In genomic region chr2:180104659-180105377, GRCm38 (mm10) we compare ENCODE assay signal across 8 mouse cellular contexts. TPM values are rescaled to one million over a fixed set of nuclear protein-coding genes. Genes with fewer than 3 reads are reported as not detected.
A peak's percentile ranks its signal among the peaks of the same experiment; 100 is the strongest.
DNase-seq lines count a peak whose midpoint lies in the region; ATAC-seq and TF ChIP-seq lines count a peak whose summit lies in the region.

No protein-coding gene starts in this region.

- H3K36me3 ChIP-seq in liver, embryonic 12.5 days: no peaks in the 10 kb centered on the region
- H3K36me3 ChIP-seq in stomach, postnatal 0 days (ENCODE audit: control insufficient read depth, insufficient read depth, low read length): no peaks in the 10 kb centered on the region

- TF ChIP-seq CTCF in stomach, postnatal 0 days (IDR thresholded peaks at IDR 0.05; ENCODE audit: low read depth): no peak

- DNase-seq in frontal cortex, postnatal 10 days (ENCODE audit: low spot score in 2 of 2): no peak
- DNase-seq in thymus, postnatal 4 days: peak; percentile 33
- no peak for DNase-seq in thymus, postnatal 0 days (ENCODE audit: low spot score)
- DNase-seq in stomach, postnatal 0 days (ENCODE audit: low spot score): no peak
- no peak for DNase-seq in urinary bladder, adult 18-20 months (ENCODE audit: low spot score in 2 of 2)
- DNase-seq in adrenal gland, postnatal 14 days: no peak

- no peak overlapping the region for H3K9ac ChIP-seq in liver, embryonic 12.5 days
- H3K9ac ChIP-seq in stomach, postnatal 0 days (ENCODE audit: low read length): no peak overlapping the region

- no peak for TF ChIP-seq EP300 in stomach, postnatal 0 days (optimal IDR thresholded peaks at IDR 0.05)

- peaks cover 22% of the 10 kb centered on the region for H3K4me1 ChIP-seq in liver, embryonic 12.5 days
- H3K4me1 ChIP-seq in stomach, postnatal 0 days (replicated peaks; ENCODE audit: control insufficient read depth, insufficient read depth): peaks cover 4% of the 10 kb centered on the region; the same call in 1 of the 2 replicates

- H3K27ac ChIP-seq in liver, embryonic 12.5 days: no peak overlapping the region
- no peak overlapping the region; the same call in 1 of the 2 replicates for H3K27ac ChIP-seq in stomach, postnatal 0 days (replicated peaks)

- peak overlapping the region; percentile 50 for H3K4me3 ChIP-seq in liver, embryonic 12.5 days
- H3K4me3 ChIP-seq in stomach, postnatal 0 days (ENCODE audit: low read depth, low read length): peak overlapping the region; percentile 45

- H3K9me3 ChIP-seq in liver, embryonic 12.5 days (replicated peaks): no peaks in the 10 kb centered on the region
- no peaks in the 10 kb centered on the region for H3K9me3 ChIP-seq in stomach, postnatal 0 days (ENCODE audit: control insufficient read depth, low read length)

- H3K27me3 ChIP-seq in liver, embryonic 12.5 days (replicated peaks): peaks cover 82% of the 10 kb centered on the region
- peaks cover 26% of the 10 kb centered on the region; the same call in 1 of the 2 replicates for H3K27me3 ChIP-seq in stomach, postnatal 0 days (ENCODE audit: control insufficient read depth, insufficient read depth, low read length)

- peak overlapping the region; percentile 79 for H3K4me2 ChIP-seq in liver, embryonic 12.5 days
- peak overlapping the region; percentile 93 for H3K4me2 ChIP-seq in stomach, postnatal 0 days (replicated peaks; ENCODE audit: low read depth)

- 11% methylated on average over 24 of the region's 24 CpGs for WGBS in liver, embryonic 12.5 days (ENCODE audit: insufficient replicate concordance)
- 10% methylated on average over 24 of the region's 24 CpGs for WGBS in stomach, postnatal 0 days

- ATAC-seq in frontal cortex, adult (ENCODE audit: low TSS enrichment): 0 out of 2 replicates have a peak, but pooled peaks have one; percentile 4
- ATAC-seq in liver, embryonic 12.5 days: no peak; the same call in 1 of the 2 replicates
- ATAC-seq in stomach, postnatal 0 days (ENCODE audit: low FRiP score, low TSS enrichment): no peak; the same call in 1 of the 2 replicates

RNA-seq across cellular contexts. Expression of gene Hrh3, which starts 0.5 kb away (rescaled TPM):
- 0.46 and 0.49 TPM in 2 replicates for polyA plus RNA-seq in thymus, postnatal 0 days (2015; fragmentation: Nextera tagmentation; extraction: Ambion mirVana)
- polyA plus RNA-seq in liver, embryonic 12.5 days (2016; fragmentation: Nextera tagmentation; extraction: Ambion mirVana): not detected in 2 replicates
- polyA plus RNA-seq in stomach, postnatal 0 days (2015; fragmentation: Nextera tagmentation; extraction: Ambion mirVana): 0.05 TPM in 1 of 2 replicates, not detected in the other
- total RNA-seq in adrenal gland, postnatal 14 days (2021): 0.41 TPM in 1 of 2 replicates, not detected in the other

RNA-seq across cellular contexts. Expression of gene Osbpl2, which starts 14.3 kb away (rescaled TPM):
- 26.5 and 27.3 TPM in 2 replicates for polyA plus RNA-seq in thymus, postnatal 0 days (2015; fragmentation: Nextera tagmentation; extraction: Ambion mirVana)
- polyA plus RNA-seq in liver, embryonic 12.5 days (2016; fragmentation: Nextera tagmentation; extraction: Ambion mirVana): 13.5 and 15.5 TPM in 2 replicates
- polyA plus RNA-seq in stomach, postnatal 0 days (2015; fragmentation: Nextera tagmentation; extraction: Ambion mirVana): 46.4 and 50.4 TPM in 2 replicates
- total RNA-seq in adrenal gland, postnatal 14 days (2021): 36.1 and 36.2 TPM in 2 replicates

RNA-seq across cellular contexts. Expression of gene Mtg2, which starts 34.4 kb away (rescaled TPM):
- polyA plus RNA-seq in thymus, postnatal 0 days (2015; fragmentation: Nextera tagmentation; extraction: Ambion mirVana): 25.6 and 25.9 TPM in 2 replicates
- polyA plus RNA-seq in liver, embryonic 12.5 days (2016; fragmentation: Nextera tagmentation; extraction: Ambion mirVana): 17.6 and 18.0 TPM in 2 replicates
- polyA plus RNA-seq in stomach, postnatal 0 days (2015; fragmentation: Nextera tagmentation; extraction: Ambion mirVana): 13.9 and 14.0 TPM in 2 replicates
- total RNA-seq in adrenal gland, postnatal 14 days (2021): 14.6 and 17.9 TPM in 2 replicates
